Comparison of ENCODE assay signal across 13 mouse cellular contexts in genomic region chr17:28650268-28650667, GRCm38 (mm10). TPM values are rescaled to one million over a fixed set of nuclear protein-coding genes. Genes with fewer than 3 reads are reported as not detected.
"Had no signal": no experiment of that assay in that cellular context is flagged by ENCODE, and none has a peak within 500 bp of the region (broad histone marks: within the 10 kb centered on the region; RNA-seq: fewer than 3 reads in every experiment).

No protein-coding gene starts in this region.

- H3K36me3 ChIP-seq: limb, embryonic 13.5 days; midbrain, embryonic 12.5 days; neural tube, embryonic 13.5 days; stomach, embryonic 15.5 days had no signal

- H3K9ac ChIP-seq: limb, embryonic 13.5 days; liver, embryonic 14.5 days; midbrain, embryonic 12.5 days; neural tube, embryonic 13.5 days; stomach, embryonic 15.5 days had no signal

- H3K4me2 ChIP-seq: limb, embryonic 13.5 days; midbrain, embryonic 12.5 days; neural tube, embryonic 13.5 days; stomach, embryonic 15.5 days had no signal

- H3K27ac ChIP-seq: limb, embryonic 13.5 days; liver, embryonic 14.5 days; midbrain, embryonic 12.5 days; neural tube, embryonic 13.5 days; stomach, embryonic 15.5 days had no signal

- H3K4me3 ChIP-seq: limb, embryonic 13.5 days; midbrain, embryonic 12.5 days; neural tube, embryonic 13.5 days; stomach, embryonic 15.5 days had no signal

- ATAC-seq: midbrain, embryonic 16.5 days had no signal

- H3K9me3 ChIP-seq: limb, embryonic 13.5 days; midbrain, embryonic 12.5 days; neural tube, embryonic 13.5 days; stomach, embryonic 15.5 days had no signal

- H3K27me3 ChIP-seq: limb, embryonic 13.5 days; midbrain, embryonic 12.5 days; neural tube, embryonic 13.5 days; stomach, embryonic 15.5 days had no signal

- DNase-seq: kidney, postnatal 14 days; left cerebral cortex, postnatal 4 days; lung, adult 18-20 months; retina, postnatal 1 day; thymus, adult 2 months; thymus, postnatal 25 days had no signal

- H3K4me1 ChIP-seq: limb, embryonic 13.5 days; midbrain, embryonic 12.5 days; neural tube, embryonic 13.5 days; stomach, embryonic 15.5 days had no signal

RNA-seq across cellular contexts. Expression of gene Slc26a8, which starts 39.8 kb away (rescaled TPM):
- total RNA-seq: liver, adult 2 months had no signal
